Mouse (Mus musculus) neural tube, embryonic 15.5 days (tissue): ENCODE measurements at regions not wholly inside any gene's neighbourhood (a gene's known extent, or its start where the extent isn't known, plus 50 kb on each side); places are given as distances from the start of the nearest gene placed in this dataset.

Source experiments
- ATAC-seq: fragments of 200-750 bp; cut with Nextera tagmentation; 2 replicates; pipeline ENCODE4 v1.8.0; 2017; ENCODE audit warnings: mild to moderate bottlenecking, moderate TSS enrichment, moderate library complexity; ENCODE audit not compliant: low FRiP score
- H3K27ac ChIP-seq: fragments of 300-500 bp; sonication (generic); replicated peaks from 2 replicates; pipeline ENCODE4 v1.5.1; 2015; ENCODE audit warnings: mild to moderate bottlenecking, inconsistent platforms
- H3K27me3 ChIP-seq: fragments of 300-500 bp; sonication (generic); replicated peaks from 2 replicates; pipeline ENCODE4 v1.6.1; 2015; ENCODE audit warnings: inconsistent platforms
- H3K36me3 ChIP-seq: fragments of 300-500 bp; sonication (generic); 2 replicates; pipeline ENCODE4 v1.6.1; 2015; ENCODE audit warnings: inconsistent platforms
- H3K4me1 ChIP-seq: fragments of 300-500 bp; sonication (generic); 2 replicates; pipeline ENCODE4 v1.6.1; 2015; ENCODE audit warnings: inconsistent platforms
- H3K4me2 ChIP-seq: fragments of 300-500 bp; sonication (generic); 2 replicates; pipeline ENCODE4 v1.6.1; 2015; ENCODE audit warnings: inconsistent platforms, mild to moderate bottlenecking, moderate library complexity
- H3K4me3 ChIP-seq: fragments of 300-500 bp; sonication (generic); replicated peaks from 2 replicates; pipeline ENCODE4 v1.5.1; 2015; ENCODE audit warnings: mild to moderate bottlenecking, inconsistent platforms
- H3K9ac ChIP-seq: fragments of 300-500 bp; sonication (generic); replicated peaks from 2 replicates; pipeline ENCODE4 v1.6.1; 2015; ENCODE audit warnings: mild to moderate bottlenecking, inconsistent platforms
- H3K9me3 ChIP-seq: fragments of 300-500 bp; sonication (generic); replicated peaks from 2 replicates; pipeline ENCODE4 v1.6.1; 2016; ENCODE audit warnings: inconsistent platforms
- WGBS: fragments of 180-500 bp; shearing (Covaris S2); methylation state at CpG from one replicate; pipeline ENCODE4 v1.1.7; 2015; ENCODE audit warnings: mixed read lengths; 5-methylcytosine and 5-hydroxymethylcytosine counted together

DNA sequence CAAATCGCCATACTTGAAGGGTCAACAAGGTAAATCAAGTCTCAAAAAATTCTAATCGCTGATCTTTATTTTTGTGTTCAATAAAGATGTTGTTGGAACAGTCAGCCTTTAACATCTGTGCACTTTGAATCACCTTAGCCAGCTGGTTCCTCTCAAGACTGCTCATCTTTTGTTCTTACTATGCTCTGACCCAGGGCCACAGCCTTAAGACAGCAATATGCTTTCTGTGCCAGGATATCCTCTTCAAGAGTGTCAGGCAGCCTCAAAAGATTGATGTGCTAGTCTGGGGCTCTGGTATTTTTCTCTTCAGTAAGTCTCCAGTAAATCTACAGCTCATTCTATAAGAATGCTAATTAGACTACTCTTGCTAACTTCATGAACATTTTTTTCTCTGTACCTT, 199.9 kb downstream of the Dph6 start:
- Histone ChIP-seq H3K4me3 (no peak overlapping the region), H3K4me1 (no peaks in the 10 kb centered on the region), H3K27ac (no peak overlapping the region), H3K9me3 (no peaks in the 10 kb centered on the region), H3K9ac (no peak overlapping the region), H3K36me3 (no peaks in the 10 kb centered on the region), H3K27me3 (no peaks in the 10 kb centered on the region), H3K4me2 (no peak overlapping the region)
- 81% methylated on average over 2 of the region's 2 CpGs for WGBS
- ATAC-seq: no peak

DNA sequence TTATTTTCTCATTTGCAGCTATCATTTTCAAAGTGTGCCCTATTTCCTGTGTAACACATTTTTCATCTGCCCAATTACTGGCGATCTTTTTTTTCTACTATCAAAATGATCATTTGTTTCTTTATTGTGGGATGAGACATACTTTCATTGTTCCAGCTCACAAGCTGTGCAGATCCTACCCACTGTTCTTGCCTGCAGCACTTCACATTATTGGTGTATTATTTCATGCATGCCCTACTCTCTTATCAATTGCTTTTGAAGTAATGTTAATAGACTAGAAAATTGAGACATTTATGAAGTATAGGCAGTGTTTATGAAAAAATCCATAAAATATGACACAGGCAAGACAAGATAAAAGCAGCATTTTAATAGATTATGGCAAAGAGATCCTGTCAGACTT, 204.6 kb downstream of the Dph6 start:
- H3K4me1 ChIP-seq: no peaks in the 10 kb centered on the region
- no peak overlapping the region for H3K27ac ChIP-seq
- no peaks in the 10 kb centered on the region for H3K27me3 ChIP-seq
- H3K9ac ChIP-seq: no peak overlapping the region
- H3K4me2 ChIP-seq: no peak overlapping the region
- H3K4me3 ChIP-seq: no peak overlapping the region
- H3K9me3 ChIP-seq: no peaks in the 10 kb centered on the region
- ATAC-seq: no peak
- no peaks in the 10 kb centered on the region for H3K36me3 ChIP-seq
- 65% methylated on average over 1 of the region's 1 CpGs for WGBS

DNA sequence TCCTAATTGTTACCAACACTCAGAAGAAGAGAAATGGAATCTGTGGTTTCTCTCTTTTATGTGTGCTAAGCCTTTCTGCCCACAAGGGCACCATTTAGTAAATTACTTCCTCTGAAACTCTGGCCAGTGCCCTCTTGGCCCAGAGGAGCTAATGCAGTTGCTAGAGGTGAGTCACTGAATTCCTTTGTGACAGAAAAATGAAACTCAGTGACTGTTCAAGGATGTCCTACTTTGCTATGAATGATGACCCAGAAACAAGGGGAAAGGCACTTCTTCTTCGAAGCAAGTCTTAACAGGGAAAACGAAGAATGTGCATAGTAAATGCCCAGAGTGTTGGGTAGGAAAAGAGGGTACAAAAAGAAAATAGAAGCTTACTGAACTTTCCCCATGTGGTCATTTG, 211.0 kb downstream of the Dph6 start:
- 84% methylated on average over 2 of the region's 2 CpGs for WGBS

GRCm38 (mm10) chr2:114440943-114441342, 213.8 kb downstream of the Dph6 start:
- H3K27me3 ChIP-seq: no peaks in the 10 kb centered on the region
- no peak overlapping the region for H3K9ac ChIP-seq
- no peaks in the 10 kb centered on the region for H3K4me1 ChIP-seq
- H3K9me3 ChIP-seq: no peaks in the 10 kb centered on the region
- H3K36me3 ChIP-seq: no peaks in the 10 kb centered on the region
- 35% methylated on average over 6 of the region's 6 CpGs for WGBS
- H3K27ac ChIP-seq: no peak overlapping the region
- H3K4me2 ChIP-seq: no peak overlapping the region
- ATAC-seq: no peak
- no peak overlapping the region for H3K4me3 ChIP-seq

More for the DNA sequence above, 211.0 kb downstream of the Dph6 start:
- no peaks in the 10 kb centered on the region for H3K9me3 ChIP-seq
- no peak overlapping the region for H3K4me3 ChIP-seq
- H3K4me2 ChIP-seq: no peak overlapping the region
- H3K4me1 ChIP-seq: no peaks in the 10 kb centered on the region
- no peaks in the 10 kb centered on the region for H3K27me3 ChIP-seq
- no peak overlapping the region for H3K9ac ChIP-seq
- H3K27ac ChIP-seq: no peak overlapping the region
- ATAC-seq: no peak
- H3K36me3 ChIP-seq: no peaks in the 10 kb centered on the region

GRCm38 (mm10) chr2:114439668-114440067, 215.1 kb downstream of the Dph6 start:
- Histone ChIP-seq H3K27me3 (no peaks in the 10 kb centered on the region), H3K9ac (no peak overlapping the region), H3K9me3 (no peaks in the 10 kb centered on the region), H3K4me3 (no peak overlapping the region), H3K4me1 (no peaks in the 10 kb centered on the region), H3K27ac (no peak overlapping the region), H3K36me3 (no peaks in the 10 kb centered on the region), H3K4me2 (no peak overlapping the region)
- no peak for ATAC-seq
- 79% methylated on average over 1 of the region's 1 CpGs for WGBS

DNA sequence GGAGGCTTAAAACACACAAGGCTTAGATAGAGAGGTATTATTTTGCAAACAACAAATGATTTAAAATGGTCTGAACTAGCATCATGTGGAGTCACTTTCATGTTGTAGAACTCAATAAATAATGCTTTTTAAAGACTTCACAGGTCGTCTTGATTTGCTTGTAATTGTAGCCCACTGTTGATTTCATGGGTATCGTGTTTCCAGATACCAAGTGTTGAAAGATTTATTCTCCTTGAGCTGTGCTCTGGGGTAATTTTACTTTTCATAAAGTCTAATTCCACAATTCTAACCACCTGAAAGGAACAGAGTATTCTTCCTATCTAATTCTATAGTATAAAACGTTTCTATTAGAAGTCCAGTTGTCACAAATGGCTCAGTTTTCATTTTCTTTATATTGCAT, 216.7 kb downstream of the Dph6 start:
- no peak overlapping the region for H3K27ac ChIP-seq
- no peak for ATAC-seq
- H3K9ac ChIP-seq: no peak overlapping the region
- H3K4me3 ChIP-seq: no peak overlapping the region
- H3K27me3 ChIP-seq: no peaks in the 10 kb centered on the region
- WGBS: 37% methylated on average over 3 of the region's 3 CpGs
- no peaks in the 10 kb centered on the region for H3K36me3 ChIP-seq
- no peaks in the 10 kb centered on the region for H3K4me1 ChIP-seq
- H3K9me3 ChIP-seq: no peaks in the 10 kb centered on the region
- H3K4me2 ChIP-seq: no peak overlapping the region

GRCm38 (mm10) chr2:114427426-114428157, 226.3 kb upstream of the Zfp770 start:
- Histone ChIP-seq H3K9me3 (no peaks in the 10 kb centered on the region), H3K36me3 (no peaks in the 10 kb centered on the region), H3K4me1 (no peaks in the 10 kb centered on the region), H3K9ac (no peak overlapping the region), H3K27ac (no peak overlapping the region), H3K27me3 (no peaks in the 10 kb centered on the region), H3K4me3 (no peak overlapping the region), H3K4me2 (no peak overlapping the region)
- no peak for ATAC-seq
- WGBS: 83% methylated on average over 10 of the region's 10 CpGs

GRCm38 (mm10) chr2:114419346-114419745, 218.1 kb upstream of the Zfp770 start:
- ATAC-seq: no peak

DNA sequence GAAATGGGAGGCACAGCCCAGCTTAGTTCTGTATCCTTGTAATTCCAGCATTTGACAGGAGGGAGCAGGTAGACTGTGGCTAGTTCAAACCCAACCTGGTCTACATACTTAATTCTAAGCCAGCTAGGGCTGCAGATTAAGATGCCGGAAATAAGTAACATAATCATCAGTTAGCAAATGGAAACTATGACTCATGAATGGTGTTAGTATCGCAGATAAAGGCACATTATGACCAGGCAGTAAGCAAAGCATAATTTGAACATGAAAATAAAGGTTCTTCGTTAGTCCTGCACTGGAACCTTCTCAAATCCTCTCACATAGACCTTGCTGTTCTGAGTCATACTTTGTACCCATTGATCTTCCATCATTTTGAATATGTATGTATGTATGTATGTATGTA, 211.7 kb upstream of the Zfp770 start:
- no peak for ATAC-seq
- no peak overlapping the region for H3K27ac ChIP-seq
- WGBS: 94% methylated on average over 3 of the region's 3 CpGs

More at GRCm38 (mm10) chr2:114419346-114419745, 218.1 kb upstream of the Zfp770 start:
- 76% methylated on average over 3 of the region's 3 CpGs for WGBS
- Histone ChIP-seq H3K27me3 (no peaks in the 10 kb centered on the region), H3K4me3 (no peak overlapping the region), H3K4me1 (no peaks in the 10 kb centered on the region), H3K27ac (no peak overlapping the region), H3K4me2 (no peak overlapping the region), H3K9ac (no peak overlapping the region), H3K9me3 (no peaks in the 10 kb centered on the region), H3K36me3 (no peaks in the 10 kb centered on the region)

GRCm38 (mm10) chr2:114411940-114412715, 210.9 kb upstream of the Zfp770 start:
- 51% methylated on average over 17 of the region's 17 CpGs for WGBS
- peak overlapping the region; percentile 20 for H3K4me2 ChIP-seq
- H3K27me3 ChIP-seq: no peaks in the 10 kb centered on the region
- ATAC-seq: no peak
- H3K36me3 ChIP-seq: no peaks in the 10 kb centered on the region
- H3K9ac ChIP-seq: no peak overlapping the region
- H3K4me1 ChIP-seq: no peaks in the 10 kb centered on the region
- H3K27ac ChIP-seq: no peak overlapping the region
- no peak overlapping the region for H3K4me3 ChIP-seq
- no peaks in the 10 kb centered on the region for H3K9me3 ChIP-seq

More for the DNA sequence above, 211.7 kb upstream of the Zfp770 start:
- Histone ChIP-seq H3K9me3 (no peaks in the 10 kb centered on the region), H3K27me3 (no peaks in the 10 kb centered on the region), H3K4me2 (no peak overlapping the region), H3K36me3 (no peaks in the 10 kb centered on the region), H3K4me3 (no peak overlapping the region), H3K4me1 (no peaks in the 10 kb centered on the region), H3K9ac (no peak overlapping the region)

DNA sequence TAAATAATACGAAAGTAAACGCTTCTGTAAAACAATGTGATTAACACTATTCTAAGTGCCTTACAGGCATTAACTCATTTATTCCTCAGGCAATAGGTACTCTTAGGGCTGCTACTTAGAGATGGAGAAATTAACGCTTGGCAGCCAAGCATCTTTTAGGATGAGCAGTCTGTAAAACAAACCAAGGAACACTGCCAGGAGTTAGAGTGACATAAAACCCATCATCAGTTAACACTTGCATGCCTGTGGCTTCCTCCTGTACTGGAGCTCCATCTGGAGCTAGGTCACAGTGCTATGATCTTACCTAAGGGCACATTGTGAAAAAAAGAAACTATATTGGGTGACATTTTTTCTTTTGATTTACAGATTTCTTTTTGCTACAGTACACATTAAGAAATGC, 209.4 kb upstream of the Zfp770 start:
- Histone ChIP-seq H3K36me3 (no peaks in the 10 kb centered on the region), H3K4me3 (no peak overlapping the region), H3K27me3 (no peaks in the 10 kb centered on the region), H3K9me3 (no peaks in the 10 kb centered on the region), H3K27ac (no peak overlapping the region), H3K4me1 (no peaks in the 10 kb centered on the region), H3K4me2 (no peak overlapping the region), H3K9ac (no peak overlapping the region)
- WGBS: 73% methylated on average over 3 of the region's 3 CpGs
- ATAC-seq: no peak

DNA sequence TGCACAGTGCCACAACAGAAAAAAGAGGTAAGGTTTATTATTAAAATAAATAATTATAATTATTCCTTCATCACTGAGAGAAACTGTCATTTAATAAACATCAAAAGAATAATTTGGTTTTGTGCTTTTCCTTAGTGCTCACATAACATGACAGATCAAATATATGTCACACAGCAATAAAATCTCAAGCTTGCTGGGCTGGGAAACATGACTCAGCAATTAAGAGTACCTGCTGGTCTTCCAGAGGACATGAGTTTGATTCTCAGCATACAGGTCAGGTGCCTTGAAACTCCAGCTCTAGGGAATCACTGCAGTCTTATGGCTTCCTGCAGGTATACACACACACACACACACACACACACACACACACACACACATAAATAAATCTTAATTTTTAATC, 208.3 kb upstream of the Zfp770 start:
- ATAC-seq: no peak
- H3K9ac ChIP-seq: no peak overlapping the region
- no peaks in the 10 kb centered on the region for H3K9me3 ChIP-seq
- H3K27me3 ChIP-seq: no peaks in the 10 kb centered on the region
- no peak overlapping the region for H3K27ac ChIP-seq
- H3K36me3 ChIP-seq: no peaks in the 10 kb centered on the region
- no peak overlapping the region for H3K4me3 ChIP-seq
- H3K4me2 ChIP-seq: no peak overlapping the region
- H3K4me1 ChIP-seq: no peaks in the 10 kb centered on the region
